Mouse (Mus musculus): ENCODE data around the gene Cfap74. TPM values are rescaled to one million over a fixed set of nuclear protein-coding genes. Genes with fewer than 3 reads are reported as not detected.

Gene Cfap74
- total and polyA plus RNA-seq, 3 experiments = 0.39 to 1.0 TPM; not detected in 1

DNA sequence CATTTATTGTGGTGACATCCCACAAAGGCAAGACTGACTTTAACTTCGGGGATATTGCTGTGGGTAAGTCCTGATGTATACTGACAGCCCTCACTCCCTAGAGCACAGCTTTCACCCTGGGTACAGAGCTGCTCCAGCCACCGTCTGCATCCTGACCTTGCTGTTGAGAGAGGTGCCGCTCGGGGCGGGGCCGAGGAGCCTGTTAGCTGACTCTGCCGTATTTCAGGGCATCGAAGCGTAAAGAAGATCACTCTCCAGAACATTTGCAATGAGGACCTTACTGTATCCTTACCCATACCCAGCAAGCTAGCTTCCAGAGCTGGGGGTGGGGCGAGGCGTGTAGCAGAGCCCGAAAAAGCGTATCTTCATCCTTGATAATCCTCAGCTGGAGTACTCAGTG is 54.1 kb downstream of the Cfap74 start:
- TF ChIP-seq NELFE (IDR thresholded peaks at IDR 0.05; ENCODE audit: low read depth, low read length) (no peak), KAT2A (conservative IDR thresholded peaks at IDR 0.05; ENCODE audit: low read depth, low read length) (no peak), RCOR1 (IDR thresholded peaks at IDR 0.05; ENCODE audit: low read depth, low read length) (no peak), MAFK (IDR thresholded peaks at IDR 0.05; ENCODE audit: borderline replicate concordance, low read depth, low read length) (no peak), MEF2A (IDR thresholded peaks at IDR 0.05; ENCODE audit: extremely low read depth, insufficient replicate concordance, low read depth, low read length, poor library complexity, severe bottlenecking) (no peak), ZMIZ1 (IDR thresholded peaks at IDR 0.05; ENCODE audit: low read depth, low read length) (no peak), E2F4 (IDR thresholded peaks at IDR 0.05; ENCODE audit: borderline replicate concordance, low read depth, low read length) (no peak), HCFC1 (IDR thresholded peaks at IDR 0.05; ENCODE audit: low read depth, low read length) (no peak), USF2 (IDR thresholded peaks at IDR 0.05; ENCODE audit: borderline replicate concordance in 1 of 2, insufficient read depth in 1 of 2, low read depth in 1 of 2, low read length in 2 of 2) (no peak), MAX (IDR thresholded peaks at IDR 0.05; ENCODE audit: low read length) (no peak), BHLHE40 (IDR thresholded peaks at IDR 0.05; ENCODE audit: borderline replicate concordance, low read depth, low read length) (no peak), POLR2A (IDR thresholded peaks at IDR 0.05; ENCODE audit: control insufficient read depth in 1 of 2, insufficient read depth in 1 of 2, low read depth in 1 of 2, low read length in 2 of 2, poor library complexity in 1 of 2) (no peak), SMC3 (IDR thresholded peaks at IDR 0.05; ENCODE audit: low read depth, low read length) (no peak)
- H3K36me3 ChIP-seq (ENCODE audit: control insufficient read depth in 1 of 2, insufficient read depth in 2 of 2, low read length in 2 of 2) = no peaks in the 10 kb centered on the region
- peaks cover 0 to 3% of the 10 kb centered on the region in 2 experiments; a peak in 3 of 4 replicates for H3K27me3 ChIP-seq (ENCODE audit: control insufficient read depth in 1 of 2, insufficient read depth in 2 of 2, low read length in 2 of 2)
- no peaks in the 10 kb centered on the region for H3K9me3 ChIP-seq (replicated peaks; ENCODE audit: insufficient read depth, low read length)
- H3K9ac ChIP-seq (ENCODE audit: control insufficient read depth, low read depth, low read length, poor library complexity, severe bottlenecking) = no peak overlapping the region
- H3K4me3 ChIP-seq (ENCODE audit: control insufficient read depth in 1 of 2, insufficient read depth in 1 of 2, low read depth in 2 of 2, low read length in 2 of 2) = no peak overlapping the region
- H3K79me2 ChIP-seq (ENCODE audit: control insufficient read depth, insufficient read depth, low read length, poor library complexity) = no peaks in the 10 kb centered on the region
- no peak for DNase-seq (ENCODE audit: low read depth, low spot score)
- no peaks in the 10 kb centered on the region for H3K4me1 ChIP-seq (ENCODE audit: control insufficient read depth in 1 of 2, insufficient read depth in 2 of 2, low read length in 2 of 2)
- no peak overlapping the region for H3K27ac ChIP-seq (ENCODE audit: control insufficient read depth, low read depth, low read length)

DNA sequence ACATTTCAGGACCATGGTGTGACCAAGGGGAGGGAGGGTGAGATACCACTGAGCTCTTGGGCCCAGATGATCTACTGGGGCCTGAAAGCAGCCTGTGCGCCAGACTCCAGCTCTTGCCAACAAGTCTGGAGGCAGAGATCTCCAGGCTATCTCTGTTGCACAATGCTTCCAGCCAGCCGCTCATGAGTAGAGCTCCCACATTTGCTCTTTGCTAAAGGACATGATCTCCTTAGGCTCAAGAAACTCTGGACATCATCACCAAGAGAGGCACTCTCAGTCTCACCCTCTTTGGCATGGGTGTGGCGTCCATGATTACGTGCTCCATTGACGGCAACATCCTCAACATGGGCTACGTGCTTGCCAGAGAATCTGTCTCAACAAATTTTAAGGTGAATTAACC is 54.6 kb downstream of the Cfap74 start:
- H3K27me3 ChIP-seq (ENCODE audit: control insufficient read depth in 1 of 2, insufficient read depth in 2 of 2, low read length in 2 of 2) = peaks cover 0 to 3% of the 10 kb centered on the region in 2 experiments; a peak in 3 of 4 replicates
- TF ChIP-seq JUND (IDR thresholded peaks at IDR 0.05; ENCODE audit: low read depth, low read length) (no peak), TCF12 (IDR thresholded peaks at IDR 0.05; ENCODE audit: low read depth, low read length) (no peak), E2F4 (IDR thresholded peaks at IDR 0.05; ENCODE audit: borderline replicate concordance, low read depth, low read length) (no peak), MAX (IDR thresholded peaks at IDR 0.05; ENCODE audit: low read length) (no peak), ZC3H11A (IDR thresholded peaks at IDR 0.05; ENCODE audit: low read depth, low read length) (no peak), TBP (IDR thresholded peaks at IDR 0.05; ENCODE audit: low read depth, low read length) (no peak), CHD1 (IDR thresholded peaks at IDR 0.05; ENCODE audit: low read depth, low read length) (no peak), ZMIZ1 (IDR thresholded peaks at IDR 0.05; ENCODE audit: low read depth, low read length) (no peak), UBTF (IDR thresholded peaks at IDR 0.05; ENCODE audit: borderline replicate concordance, insufficient read depth, low read depth, low read length) (no peak), MYC (IDR thresholded peaks at IDR 0.05; ENCODE audit: low read depth, low read length) (no peak), GABPA (IDR thresholded peaks at IDR 0.05; ENCODE audit: low read depth, low read length) (no peak), ZKSCAN1 (IDR thresholded peaks at IDR 0.05; ENCODE audit: low read depth, low read length) (no peak), USF2 (IDR thresholded peaks at IDR 0.05; ENCODE audit: borderline replicate concordance in 1 of 2, insufficient read depth in 1 of 2, low read depth in 1 of 2, low read length in 2 of 2) (no peak)
- no peaks in the 10 kb centered on the region for H3K9me3 ChIP-seq (replicated peaks; ENCODE audit: insufficient read depth, low read length)

More for the DNA sequence above, 54.6 kb downstream of the Cfap74 start:
- Histone ChIP-seq H3K27ac (ENCODE audit: control insufficient read depth, low read depth, low read length) (no peak overlapping the region), H3K36me3 (ENCODE audit: control insufficient read depth in 1 of 2, insufficient read depth in 2 of 2, low read length in 2 of 2) (no peaks in the 10 kb centered on the region), H3K79me2 (ENCODE audit: control insufficient read depth, insufficient read depth, low read length, poor library complexity) (no peaks in the 10 kb centered on the region), H3K4me1 (ENCODE audit: control insufficient read depth in 1 of 2, insufficient read depth in 2 of 2, low read length in 2 of 2) (no peaks in the 10 kb centered on the region), H3K4me3 (ENCODE audit: control insufficient read depth in 1 of 2, insufficient read depth in 1 of 2, low read depth in 2 of 2, low read length in 2 of 2) (no peak overlapping the region), H3K9ac (ENCODE audit: control insufficient read depth, low read depth, low read length, poor library complexity, severe bottlenecking) (no peak overlapping the region)
- no peak for DNase-seq (ENCODE audit: low read depth, low spot score)
